Mouse (Mus musculus): ENCODE measurements around the gene Fer. TPM values are rescaled to one million over a fixed set of nuclear protein-coding genes. Genes with fewer than 3 reads are reported as not detected.

Fer gene
- polyA plus RNA-seq (2012; rRNA removed) = 11.5 TPM in 2 replicates

GRCm38 (mm10) chr17:63863012-63863630, at the start of gene Fer:
Gene Fer (plus strand): TSS chr17:63863062.
- Histone ChIP-seq H3K36me3 (ENCODE audit: control insufficient read depth, insufficient read depth, low read length) (no peaks in the 10 kb centered on the region), H3K27me3 (ENCODE audit: control insufficient read depth, insufficient read depth, low read length) (no peaks in the 10 kb centered on the region), H3K27ac (ENCODE audit: control insufficient read depth, insufficient read depth, low read depth, low read length) (peak within 1 kb of the TSS; percentile 93), H3K4me3 (ENCODE audit: control insufficient read depth, low read depth, low read length) (peak within 1 kb of the TSS; percentile 92), H3K4me1 (ENCODE audit: control insufficient read depth, insufficient read depth, low read length) (peaks cover 5% of the 10 kb centered on the region; the same call in 1 of the 2 replicates)
- no peak for TF ChIP-seq CTCF (IDR thresholded peaks at IDR 0.05; ENCODE audit: control insufficient read depth, insufficient read depth, insufficient replicate concordance, low read depth, low read length)
- TF ChIP-seq POLR2A (IDR thresholded peaks at IDR 0.05; ENCODE audit: control insufficient read depth, low read depth, low read length) = no peak

GRCm38 (mm10) chr17:63813552-63813951, 49.3 kb upstream of the Fer start:
- Histone ChIP-seq H3K36me3 (ENCODE audit: control insufficient read depth, insufficient read depth, low read length) (no peaks in the 10 kb centered on the region), H3K4me1 (ENCODE audit: control insufficient read depth, insufficient read depth, low read length) (no peaks in the 10 kb centered on the region), H3K4me3 (ENCODE audit: control insufficient read depth, low read depth, low read length) (no peak overlapping the region), H3K27me3 (ENCODE audit: control insufficient read depth, insufficient read depth, low read length) (no peaks in the 10 kb centered on the region), H3K27ac (ENCODE audit: control insufficient read depth, insufficient read depth, low read depth, low read length) (no peak overlapping the region)
- TF ChIP-seq POLR2A (IDR thresholded peaks at IDR 0.05; ENCODE audit: control insufficient read depth, low read depth, low read length) = no peak
- TF ChIP-seq CTCF (IDR thresholded peaks at IDR 0.05; ENCODE audit: control insufficient read depth, insufficient read depth, insufficient replicate concordance, low read depth, low read length) = no peak

- Histone ChIP-seq H3K36me3 (ENCODE audit: control insufficient read depth, insufficient read depth, low read length) (no peaks in the 10 kb centered on the region), H3K27me3 (ENCODE audit: control insufficient read depth, insufficient read depth, low read length) (no peaks in the 10 kb centered on the region), H3K4me1 (ENCODE audit: control insufficient read depth, insufficient read depth, low read length) (peaks cover 5% of the 10 kb centered on the region; the same call in 1 of the 2 replicates), H3K27ac (ENCODE audit: control insufficient read depth, insufficient read depth, low read depth, low read length) (no peak overlapping the region), H3K4me3 (ENCODE audit: control insufficient read depth, low read depth, low read length) (no peak overlapping the region)
- TF ChIP-seq CTCF (IDR thresholded peaks at IDR 0.05; ENCODE audit: control insufficient read depth, insufficient read depth, insufficient replicate concordance, low read depth, low read length) = no peak
These were observed 44.3 kb upstream of the Fer start for GRCm38 (mm10) chr17:63818444-63819027.

GRCm38 (mm10) chr17:63824141-63824540, 38.7 kb upstream of the Fer start:
- TF ChIP-seq POLR2A (IDR thresholded peaks at IDR 0.05; ENCODE audit: control insufficient read depth, low read depth, low read length) = no peak
- TF ChIP-seq CTCF (IDR thresholded peaks at IDR 0.05; ENCODE audit: control insufficient read depth, insufficient read depth, insufficient replicate concordance, low read depth, low read length) = no peak
- peaks cover 5% of the 10 kb centered on the region; the same call in 1 of the 2 replicates for H3K4me1 ChIP-seq (ENCODE audit: control insufficient read depth, insufficient read depth, low read length)
- H3K4me3 ChIP-seq (ENCODE audit: control insufficient read depth, low read depth, low read length) = no peak overlapping the region
- H3K27ac ChIP-seq (ENCODE audit: control insufficient read depth, insufficient read depth, low read depth, low read length) = no peak overlapping the region
- no peaks in the 10 kb centered on the region for H3K36me3 ChIP-seq (ENCODE audit: control insufficient read depth, insufficient read depth, low read length)
- H3K27me3 ChIP-seq (ENCODE audit: control insufficient read depth, insufficient read depth, low read length) = no peaks in the 10 kb centered on the region

- Histone ChIP-seq H3K27ac (ENCODE audit: control insufficient read depth, insufficient read depth, low read depth, low read length) (no peak overlapping the region), H3K36me3 (ENCODE audit: control insufficient read depth, insufficient read depth, low read length) (no peaks in the 10 kb centered on the region), H3K27me3 (ENCODE audit: control insufficient read depth, insufficient read depth, low read length) (no peaks in the 10 kb centered on the region), H3K4me1 (ENCODE audit: control insufficient read depth, insufficient read depth, low read length) (peaks cover 5% of the 10 kb centered on the region; the same call in 1 of the 2 replicates), H3K4me3 (ENCODE audit: control insufficient read depth, low read depth, low read length) (no peak overlapping the region)
- TF ChIP-seq POLR2A (IDR thresholded peaks at IDR 0.05; ENCODE audit: control insufficient read depth, low read depth, low read length) (no peak), CTCF (IDR thresholded peaks at IDR 0.05; ENCODE audit: control insufficient read depth, insufficient read depth, insufficient replicate concordance, low read depth, low read length) (no peak)
These were observed 36.7 kb upstream of the Fer start for GRCm38 (mm10) chr17:63826196-63826595.

- Histone ChIP-seq H3K4me1 (ENCODE audit: control insufficient read depth, insufficient read depth, low read length) (peaks cover 5% of the 10 kb centered on the region; the same call in 1 of the 2 replicates), H3K36me3 (ENCODE audit: control insufficient read depth, insufficient read depth, low read length) (no peaks in the 10 kb centered on the region), H3K4me3 (ENCODE audit: control insufficient read depth, low read depth, low read length) (no peak overlapping the region), H3K27ac (ENCODE audit: control insufficient read depth, insufficient read depth, low read depth, low read length) (no peak overlapping the region), H3K27me3 (ENCODE audit: control insufficient read depth, insufficient read depth, low read length) (no peaks in the 10 kb centered on the region)
- TF ChIP-seq POLR2A (IDR thresholded peaks at IDR 0.05; ENCODE audit: control insufficient read depth, low read depth, low read length) (no peak), CTCF (IDR thresholded peaks at IDR 0.05; ENCODE audit: control insufficient read depth, insufficient read depth, insufficient replicate concordance, low read depth, low read length) (no peak)
These were observed 36.1 kb upstream of the Fer start for GRCm38 (mm10) chr17:63826767-63827166.

- TF ChIP-seq POLR2A (IDR thresholded peaks at IDR 0.05; ENCODE audit: control insufficient read depth, low read depth, low read length) = no peak
- TF ChIP-seq CTCF (IDR thresholded peaks at IDR 0.05; ENCODE audit: control insufficient read depth, insufficient read depth, insufficient replicate concordance, low read depth, low read length) = no peak
- no peaks in the 10 kb centered on the region for H3K36me3 ChIP-seq (ENCODE audit: control insufficient read depth, insufficient read depth, low read length)
- no peaks in the 10 kb centered on the region for H3K27me3 ChIP-seq (ENCODE audit: control insufficient read depth, insufficient read depth, low read length)
- H3K4me1 ChIP-seq (ENCODE audit: control insufficient read depth, insufficient read depth, low read length) = no peaks in the 10 kb centered on the region
- H3K27ac ChIP-seq (ENCODE audit: control insufficient read depth, insufficient read depth, low read depth, low read length) = no peak overlapping the region
- no peak overlapping the region for H3K4me3 ChIP-seq (ENCODE audit: control insufficient read depth, low read depth, low read length)
These were observed 34.1 kb upstream of the Fer start for GRCm38 (mm10) chr17:63828561-63829332.
